Mouse (Mus musculus): ENCODE measurements around the gene Adgrf3.

Gene Adgrf3

GRCm38 (mm10) chr5:30201521-30201920 is 4.0 kb downstream of the Adgrf3 start:
- no peak for DNase-seq

- no peak for DNase-seq
These were observed 7.3 kb downstream of the Adgrf3 start for GRCm38 (mm10) chr5:30198257-30198656.

DNA sequence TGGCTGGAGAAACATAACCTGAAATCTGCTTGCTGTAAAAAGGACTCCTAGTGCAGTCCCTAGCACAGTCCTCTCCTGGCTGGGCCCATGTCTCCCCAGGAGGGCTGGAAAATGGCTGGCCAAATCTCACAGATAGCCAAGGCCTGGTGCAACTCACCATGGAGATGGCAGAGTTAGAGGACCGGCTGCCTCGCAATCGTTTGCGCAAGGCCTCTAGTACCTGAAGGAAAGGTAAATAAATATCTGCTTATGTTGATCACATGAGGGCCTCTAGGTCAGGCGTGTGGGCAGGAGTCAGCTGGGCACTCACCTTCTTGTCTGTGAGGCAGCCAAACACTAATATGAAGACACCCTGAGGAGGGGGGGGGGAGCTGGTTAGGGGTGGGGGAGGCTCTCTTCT is 10.2 kb downstream of the Adgrf3 start:
- no peak for DNase-seq

DNA sequence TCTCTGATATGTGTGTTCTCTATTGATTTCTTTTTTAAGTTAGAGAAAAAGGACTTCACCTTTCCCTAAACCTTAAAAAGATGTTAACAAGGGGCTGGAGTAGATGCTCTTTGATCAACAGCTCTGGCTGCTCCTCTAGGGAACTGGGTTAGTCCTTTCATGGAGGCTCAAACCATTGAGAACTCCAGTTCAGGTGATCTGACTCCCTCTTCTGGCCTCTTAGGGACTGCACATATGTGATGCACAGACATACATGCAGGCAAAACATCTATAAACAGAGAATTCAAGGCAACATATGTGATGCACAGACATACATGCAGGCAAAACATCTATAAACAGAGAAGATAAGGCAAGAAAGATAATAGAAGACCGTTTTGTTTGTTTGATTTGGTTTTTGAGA is 13.1 kb downstream of the Adgrf3 start:
- DNase-seq: no peak

DNA sequence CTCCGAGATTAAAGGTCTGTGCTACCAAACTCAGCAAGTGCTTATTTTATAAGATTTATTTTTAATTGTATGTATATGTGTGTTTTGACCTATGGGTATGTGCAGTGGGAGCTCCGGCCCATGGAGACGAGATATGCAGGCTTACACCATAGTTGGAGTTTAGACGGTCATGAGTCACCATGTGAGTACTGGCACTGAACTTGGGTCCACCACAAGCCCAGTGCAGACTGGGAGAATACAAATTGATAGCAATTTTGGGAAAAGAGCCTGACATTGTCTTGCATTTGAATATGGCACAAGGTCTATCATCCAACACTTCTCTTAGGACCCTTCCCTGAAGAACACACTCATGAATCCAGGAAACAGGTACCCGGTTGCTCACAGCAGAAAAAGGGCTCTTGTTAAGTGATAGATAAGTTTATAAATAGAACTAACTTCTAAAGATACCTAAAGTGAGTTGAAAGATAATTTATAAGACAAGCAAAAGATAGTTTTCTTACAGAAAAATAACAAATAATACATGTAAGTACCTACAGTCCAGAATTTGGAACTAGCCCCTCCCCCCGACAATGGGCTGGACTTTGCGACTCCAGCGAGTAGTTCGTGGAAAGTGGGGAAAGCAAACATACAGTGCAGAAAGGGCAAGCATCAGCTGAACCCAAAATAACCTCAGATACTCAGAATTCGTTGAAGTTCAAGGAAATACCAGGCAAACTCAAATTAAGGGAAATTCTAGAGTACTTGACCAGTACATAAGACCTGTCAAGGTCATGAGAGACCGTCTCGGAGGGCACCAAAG is 17.6 kb downstream of the Adgrf3 start:
- no peak for DNase-seq

- DNase-seq: no peak
These were observed 29.7 kb downstream of the Adgrf3 start for GRCm38 (mm10) chr5:30175811-30176210.

DNA sequence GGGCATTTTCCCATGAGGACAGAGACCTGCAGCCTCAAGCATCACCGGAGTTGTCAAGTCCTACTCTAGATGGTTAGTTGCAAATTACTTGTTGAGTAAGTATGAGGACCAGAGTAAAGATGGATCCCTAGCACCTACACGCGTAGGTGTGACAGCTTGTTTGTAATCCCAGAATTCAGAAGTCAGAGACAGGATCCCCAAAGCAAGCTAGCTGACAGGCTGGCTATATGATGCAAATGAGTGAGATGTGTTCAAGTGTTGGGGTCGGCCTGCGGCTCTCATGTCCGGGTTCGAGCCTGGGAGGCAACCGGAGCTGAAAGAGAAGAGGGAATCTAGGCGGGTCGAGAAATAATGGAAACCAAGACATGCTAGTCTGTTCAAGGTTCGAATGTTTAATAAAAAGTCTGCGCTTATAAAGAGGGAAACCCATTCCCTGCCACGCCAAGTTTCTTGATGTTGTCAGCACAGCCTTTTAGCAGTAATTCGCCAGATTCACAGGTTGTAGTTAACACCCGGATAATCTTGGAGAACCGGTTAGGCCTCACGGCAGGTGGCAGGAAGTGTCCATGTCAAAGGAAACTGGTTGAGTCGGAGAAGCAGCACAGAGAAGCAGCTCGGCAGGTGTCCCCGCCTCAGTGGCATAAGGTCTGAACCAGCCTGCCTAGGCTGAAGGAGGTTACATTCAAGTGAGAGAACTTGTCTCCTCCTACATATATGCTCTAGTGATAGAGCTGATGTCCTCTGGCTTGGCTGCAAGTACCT is 32.4 kb downstream of the Adgrf3 start:
- DNase-seq: no peak

DNA sequence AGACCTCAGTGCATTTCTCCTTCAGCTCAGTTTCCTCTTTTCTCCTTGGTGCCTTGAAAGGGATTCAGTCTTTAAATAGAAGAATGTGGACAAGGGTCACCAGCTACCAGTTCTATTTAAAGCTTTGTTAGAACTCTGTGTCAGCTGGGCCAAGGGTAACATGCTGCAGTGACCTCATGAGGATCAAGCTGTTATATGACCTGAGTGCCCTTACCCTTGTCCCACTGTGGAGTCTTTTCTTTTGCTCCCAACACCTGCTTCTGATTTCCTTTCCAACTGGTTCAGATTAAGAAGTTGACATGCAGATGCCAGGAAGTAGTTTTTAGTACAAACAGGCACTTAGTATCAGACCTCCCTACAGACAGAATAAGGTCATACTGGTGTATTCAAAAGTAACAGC is 33.4 kb downstream of the Adgrf3 start:
- DNase-seq: no peak

GRCm38 (mm10) chr5:30170303-30170940 is 35.1 kb downstream of the Adgrf3 start:
- no peak for DNase-seq

DNA sequence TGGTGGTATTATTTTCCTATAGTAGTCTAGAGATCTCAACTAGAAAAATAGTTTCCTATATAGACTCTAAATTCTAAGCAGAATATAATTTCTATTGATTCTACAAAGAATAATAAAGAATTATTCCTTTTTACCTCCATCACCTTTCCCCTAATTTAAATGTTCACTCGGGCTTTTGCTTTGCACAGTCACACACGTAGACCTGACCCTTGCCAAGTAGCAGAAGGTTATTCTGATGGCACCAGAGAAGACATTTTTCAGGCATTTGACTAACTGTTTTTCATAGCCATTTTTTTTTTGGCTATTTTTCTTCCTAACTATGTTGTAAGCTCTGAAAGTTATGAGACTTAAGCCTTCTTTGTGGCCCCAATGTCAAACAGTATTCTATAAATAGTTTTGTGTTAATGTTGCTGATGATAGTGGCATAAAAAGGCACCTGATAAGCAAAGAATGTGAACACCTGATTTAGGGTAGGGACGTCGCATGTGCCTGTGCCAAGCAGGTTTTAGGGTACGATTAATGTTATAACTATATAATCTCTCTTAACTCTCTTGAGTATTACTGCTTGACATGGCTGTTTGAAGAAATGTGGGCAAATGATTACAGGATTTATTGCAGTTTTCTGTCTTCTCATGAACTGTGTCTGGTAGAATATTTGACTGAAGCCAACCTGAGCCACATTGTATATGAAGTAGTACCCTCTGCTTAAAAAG is 40.1 kb downstream of the Adgrf3 start:
- DNase-seq: no peak

- no peak for DNase-seq
These were observed 43.2 kb downstream of the Adgrf3 start for GRCm38 (mm10) chr5:30162339-30162738.

- no peak for DNase-seq
These were observed 43.7 kb downstream of the Adgrf3 start for GRCm38 (mm10) chr5:30161836-30162235.

GRCm38 (mm10) chr5:30159601-30160000 is 45.9 kb downstream of the Adgrf3 start:
- no peak for DNase-seq

- DNase-seq: no peak
These were observed 49.5 kb downstream of the Adgrf3 start for GRCm38 (mm10) chr5:30155821-30156629.

- DNase-seq: no peak
These were observed 50.1 kb downstream of the Adgrf3 start for GRCm38 (mm10) chr5:30155395-30155792.

GRCm38 (mm10) chr5:30154474-30155394 is 50.8 kb downstream of the Adgrf3 start, which contains the start of the genes Hadha and Hadhb:
Hadha (minus strand) TSS chr5:30155162.
Hadhb (plus strand) TSS chr5:30155248.
- peak; percentile 98 for DNase-seq

GRCm38 (mm10) chr5:30154013-30154412 is 51.5 kb downstream of the Adgrf3 start:
- no peak for DNase-seq

DNA sequence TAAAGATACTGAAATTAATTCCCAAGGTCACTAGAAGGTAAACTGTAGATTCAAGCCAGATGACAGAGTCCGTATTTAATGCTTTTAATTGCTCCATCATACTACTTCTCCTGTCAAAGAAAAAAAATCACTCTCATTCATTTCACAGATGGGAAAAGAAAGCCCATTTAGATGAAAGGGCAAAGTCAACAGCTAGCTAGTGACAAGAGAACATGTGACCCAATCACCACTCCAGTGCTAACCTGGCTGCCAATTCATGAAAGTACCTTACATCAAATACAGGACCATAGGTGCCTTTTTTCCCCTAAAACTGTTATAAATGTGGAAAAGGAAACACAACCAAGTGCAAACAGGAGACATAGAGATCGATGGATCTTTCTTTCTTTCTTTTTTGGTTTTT is 52.3 kb downstream of the Adgrf3 start:
- DNase-seq: no peak

DNA sequence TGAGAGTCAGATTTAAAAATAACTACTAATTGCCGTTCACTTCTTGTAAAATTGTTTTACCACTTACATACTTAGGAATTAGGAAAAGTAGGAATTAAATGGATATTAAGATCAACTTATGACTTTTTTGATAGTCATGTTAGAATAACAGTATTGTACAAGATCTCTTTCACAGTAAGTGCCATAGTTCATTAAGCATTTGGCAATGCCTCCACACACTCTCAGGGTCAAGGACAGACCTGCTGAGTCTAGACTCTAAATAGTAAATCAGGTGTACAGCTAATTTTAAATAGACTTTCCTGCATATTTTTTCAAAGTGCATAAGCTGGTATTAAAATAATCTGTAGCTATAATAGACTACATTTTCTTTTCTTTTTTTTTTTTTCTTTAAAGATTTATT is 53.1 kb downstream of the Adgrf3 start:
- no peak for DNase-seq

GRCm38 (mm10) chr5:30152007-30152406 is 53.5 kb downstream of the Adgrf3 start:
- DNase-seq: no peak
